Mouse (Mus musculus) intestine, embryonic 16.5 days (tissue): ENCODE results near the gene Olfr895. TPM values are rescaled to one million over a fixed set of nuclear protein-coding genes. Genes with fewer than 3 reads are reported as not detected.

Experiments
- ATAC-seq: fragments of 200-750 bp; cut with Nextera tagmentation; 2 replicates; pipeline ENCODE4 v1.8.0; 2017; ENCODE audit warnings: moderate TSS enrichment, moderate library complexity
- H3K27ac ChIP-seq: fragments of 300-500 bp; sonication (generic); 2 replicates; pipeline ENCODE4 v1.5.1; 2014; ENCODE audit warnings: mild to moderate bottlenecking, low read length
- H3K27me3 ChIP-seq: fragments of 300-500 bp; sonication (generic); replicated peaks from 2 replicates; pipeline ENCODE4 v1.6.1; 2014; ENCODE audit warnings: low read length, control low read depth, mixed read lengths; ENCODE audit not compliant: control insufficient read depth, insufficient read depth
- H3K36me3 ChIP-seq: fragments of 300-500 bp; sonication (generic); 2 replicates; pipeline ENCODE4 v1.6.1; 2014; ENCODE audit warnings: low read length, control low read depth; ENCODE audit not compliant: control insufficient read depth, insufficient read depth
- H3K4me1 ChIP-seq: fragments of 300-500 bp; sonication (generic); 2 replicates; pipeline ENCODE4 v1.6.1; 2014; ENCODE audit warnings: low read length, control low read depth, mixed read lengths; ENCODE audit not compliant: control insufficient read depth, insufficient read depth
- H3K4me2 ChIP-seq: fragments of 300-500 bp; sonication (generic); 2 replicates; pipeline ENCODE4 v1.6.1; 2014; ENCODE audit warnings: low read depth, low read length, control low read depth
- H3K4me3 ChIP-seq: fragments of 300-500 bp; sonication (generic); 2 replicates; pipeline ENCODE4 v1.5.1; 2014; ENCODE audit warnings: mild to moderate bottlenecking, low read length
- H3K9ac ChIP-seq: fragments of 300-500 bp; sonication (generic); 2 replicates; pipeline ENCODE4 v1.6.1; 2014; ENCODE audit warnings: low read depth, low read length
- H3K9me3 ChIP-seq: fragments of 300-500 bp; sonication (generic); 2 replicates; pipeline ENCODE4 v1.6.1; 2016; ENCODE audit warnings: low read length, control low read depth; ENCODE audit not compliant: control insufficient read depth
- WGBS: fragments of 180-500 bp; shearing (Covaris S2); extraction: QIAGEN DNeasy Blood & Tissue Kit; methylation state at CpG from one replicate; pipeline ENCODE4 v1.1.7; 2014; 5-methylcytosine and 5-hydroxymethylcytosine counted together
- polyA plus RNA-seq: library from polyadenylated mRNA; unstranded; fragments of >200 nt; fragmentation: Nextera tagmentation; extraction: Ambion mirVana; gene quantifications from 2 replicates; pipeline ENCODE4 v1.2.1, GENCODE M21; 2015

The Olfr895 gene
- not detected in 2 replicates for polyA plus RNA-seq

- Histone ChIP-seq H3K27me3 (no peaks in the 10 kb centered on the region), H3K4me1 (no peaks in the 10 kb centered on the region), H3K9me3 (no peaks in the 10 kb centered on the region), H3K9ac (no peak within 1 kb of the TSS), H3K4me2 (no peak within 1 kb of the TSS), H3K4me3 (no peak within 1 kb of the TSS), H3K27ac (no peak within 1 kb of the TSS), H3K36me3 (no peaks in the 10 kb centered on the region)
- no peak for ATAC-seq
Measured at GRCm38 (mm10) chr9:38267551-38267950, at the start of gene Olfr895. Gene Olfr895 (plus strand): TSS chr9:38267851.

- no peak within 1 kb of the TSS for H3K4me2 ChIP-seq
- H3K4me1 ChIP-seq, result no peaks in the 10 kb centered on the region
- H3K36me3 ChIP-seq, result no peaks in the 10 kb centered on the region
- ATAC-seq, result no peak
- no peaks in the 10 kb centered on the region for H3K9me3 ChIP-seq
- no peak within 1 kb of the TSS for H3K4me3 ChIP-seq
- H3K27me3 ChIP-seq, result no peaks in the 10 kb centered on the region
- H3K9ac ChIP-seq, result no peak within 1 kb of the TSS
- no peak within 1 kb of the TSS for H3K27ac ChIP-seq
Measured at GRCm38 (mm10) chr9:38252474-38252873, 15.2 kb upstream of the Olfr895 start, which contains the start of gene Olfr143. Gene Olfr143 (plus strand): TSS chr9:38252774.

- Histone ChIP-seq H3K4me1 (no peaks in the 10 kb centered on the region), H3K36me3 (no peaks in the 10 kb centered on the region), H3K27ac (no peak within 1 kb of the TSS), H3K4me2 (no peak within 1 kb of the TSS), H3K4me3 (no peak within 1 kb of the TSS), H3K27me3 (no peaks in the 10 kb centered on the region), H3K9me3 (no peaks in the 10 kb centered on the region), H3K9ac (no peak within 1 kb of the TSS)
- no peak for ATAC-seq
- WGBS, result 84% methylated on average over 1 of the region's 1 CpGs
Measured at GRCm38 (mm10) chr9:38290807-38291206, 23.2 kb downstream of the Olfr895 start, which contains the start of gene Olfr896-ps1. Gene Olfr896-ps1 (plus strand): TSS chr9:38291107.

Other genes starting within 250 kb of the Olfr895 start
- gene Olfr883, start 242.0 kb upstream of the Olfr895 start, polyA plus RNA-seq, result not detected in 2 replicates
- gene Olfr884, start 221.3 kb upstream of the Olfr895 start, polyA plus RNA-seq, result not detected in 2 replicates
- not detected in 2 replicates for gene Olfr885, start 206.5 kb upstream of the Olfr895 start, polyA plus RNA-seq
- not detected in 2 replicates for gene Olfr887, start 183.8 kb upstream of the Olfr895 start, polyA plus RNA-seq
- gene Olfr888, start 159.7 kb upstream of the Olfr895 start, polyA plus RNA-seq, result not detected in 2 replicates
- 0.04 TPM in 2 replicates for gene Olfr889, start 152.7 kb upstream of the Olfr895 start, polyA plus RNA-seq
- not detected in 2 replicates for gene Olfr890, start 125.3 kb upstream of the Olfr895 start, polyA plus RNA-seq
- not detected in 2 replicates for gene Olfr891, start 87.0 kb upstream of the Olfr895 start, polyA plus RNA-seq
- gene Olfr893, start 59.5 kb upstream of the Olfr895 start, polyA plus RNA-seq, result not detected in 2 replicates
- not detected in 2 replicates for gene Olfr894, start 49.8 kb upstream of the Olfr895 start, polyA plus RNA-seq
- not detected in 2 replicates for gene Olfr143, start 15.1 kb upstream of the Olfr895 start, polyA plus RNA-seq
- not detected in 2 replicates for gene Olfr896-ps1, start 23.3 kb downstream of the Olfr895 start, polyA plus RNA-seq
- not detected in 2 replicates for gene Olfr25, start 61.2 kb downstream of the Olfr895 start, polyA plus RNA-seq
- not detected in 2 replicates for gene Olfr898, start 80.6 kb downstream of the Olfr895 start, polyA plus RNA-seq
- not detected in 2 replicates for gene Olfr250, start 99.0 kb downstream of the Olfr895 start, polyA plus RNA-seq
- not detected in 2 replicates for gene Olfr251, start 109.2 kb downstream of the Olfr895 start, polyA plus RNA-seq
- not detected in 2 replicates for gene Olfr147, start 133.8 kb downstream of the Olfr895 start, polyA plus RNA-seq
- gene Olfr901, start 161.6 kb downstream of the Olfr895 start, polyA plus RNA-seq, result not detected in 2 replicates
- gene Olfr902, start 179.8 kb downstream of the Olfr895 start, polyA plus RNA-seq, result not detected in 2 replicates
- gene Olfr904, start 195.3 kb downstream of the Olfr895 start, polyA plus RNA-seq, result not detected in 2 replicates
- gene Olfr905, start 203.3 kb downstream of the Olfr895 start, polyA plus RNA-seq, result not detected in 2 replicates
- gene Olfr906, start 219.2 kb downstream of the Olfr895 start, polyA plus RNA-seq, result not detected in 2 replicates
- gene Olfr907, start 227.9 kb downstream of the Olfr895 start, polyA plus RNA-seq, result not detected in 2 replicates